Mouse (Mus musculus): ENCODE measurements at regions not wholly inside any gene's neighbourhood (a gene's known extent, or its start where the extent isn't known, plus 50 kb on each side); places are given as distances from the start of the nearest gene placed in this dataset.

- ATAC-seq (ENCODE audit: insufficient number of reproducible peaks, low FRiP score, low TSS enrichment, low read depth) (no peak), DNase-seq (ENCODE audit: low spot score) (no peak)
- Histone ChIP-seq H3K9me3 (ENCODE audit: control insufficient read depth, low read length) (no peaks in the 10 kb centered on the region), H3K36me3 (ENCODE audit: control insufficient read depth, insufficient read depth, low read length) (no peaks in the 10 kb centered on the region), H3K27ac (replicated peaks; ENCODE audit: low read depth, low read length) (no peak overlapping the region), H3K27me3 (ENCODE audit: control insufficient read depth, insufficient read depth, low read length) (no peaks in the 10 kb centered on the region), H3K4me3 (ENCODE audit: low read depth, low read length) (no peak overlapping the region), H3K4me2 (ENCODE audit: low read depth, severe bottlenecking) (no peak overlapping the region), H3K9ac (ENCODE audit: low read length) (no peak overlapping the region), H3K4me1 (ENCODE audit: control insufficient read depth, insufficient read depth, low read length) (no peaks in the 10 kb centered on the region)
- 92% methylated on average over 13 of the region's 13 CpGs for WGBS
Measured at GRCm38 (mm10) chr10:119045059-119045458, 175.1 kb upstream of the Dyrk2 start.

GRCm38 (mm10) chr10:119043069-119043468, 173.1 kb upstream of the Dyrk2 start:
- no peak overlapping the region for H3K9ac ChIP-seq (ENCODE audit: low read length)
- no peak for ATAC-seq (ENCODE audit: insufficient number of reproducible peaks, low FRiP score, low TSS enrichment, low read depth)
- no peaks in the 10 kb centered on the region for H3K4me1 ChIP-seq (ENCODE audit: control insufficient read depth, insufficient read depth, low read length)
- no peaks in the 10 kb centered on the region for H3K27me3 ChIP-seq (ENCODE audit: control insufficient read depth, insufficient read depth, low read length)
- no peak overlapping the region for H3K27ac ChIP-seq (replicated peaks; ENCODE audit: low read depth, low read length)
- 89% methylated on average over 7 of the region's 7 CpGs for WGBS
- H3K9me3 ChIP-seq (ENCODE audit: control insufficient read depth, low read length), result no peaks in the 10 kb centered on the region
- no peaks in the 10 kb centered on the region for H3K36me3 ChIP-seq (ENCODE audit: control insufficient read depth, insufficient read depth, low read length)
- H3K4me3 ChIP-seq (ENCODE audit: low read depth, low read length), result no peak overlapping the region
- DNase-seq (ENCODE audit: low spot score), result no peak
- no peak overlapping the region for H3K4me2 ChIP-seq (ENCODE audit: low read depth, severe bottlenecking)

- no peak overlapping the region for H3K9ac ChIP-seq (ENCODE audit: low read length)
- no peaks in the 10 kb centered on the region for H3K36me3 ChIP-seq (ENCODE audit: control insufficient read depth, insufficient read depth, low read length)
- no peak overlapping the region for H3K4me3 ChIP-seq (ENCODE audit: low read depth, low read length)
- H3K4me2 ChIP-seq (ENCODE audit: low read depth, severe bottlenecking), result no peak overlapping the region
- H3K9me3 ChIP-seq (ENCODE audit: control insufficient read depth, low read length), result no peaks in the 10 kb centered on the region
- WGBS, result 75% methylated on average over 4 of the region's 4 CpGs
- ATAC-seq (ENCODE audit: insufficient number of reproducible peaks, low FRiP score, low TSS enrichment, low read depth) (no peak), DNase-seq (ENCODE audit: low spot score) (no peak)
- H3K27ac ChIP-seq (replicated peaks; ENCODE audit: low read depth, low read length), result no peak overlapping the region
- no peaks in the 10 kb centered on the region for H3K4me1 ChIP-seq (ENCODE audit: control insufficient read depth, insufficient read depth, low read length)
- no peaks in the 10 kb centered on the region for H3K27me3 ChIP-seq (ENCODE audit: control insufficient read depth, insufficient read depth, low read length)
Measured at GRCm38 (mm10) chr10:119040205-119040604, 170.2 kb upstream of the Dyrk2 start.

GRCm38 (mm10) chr10:119039732-119040131, 169.7 kb upstream of the Dyrk2 start:
- DNase-seq (ENCODE audit: low spot score), result no peak
- Histone ChIP-seq H3K36me3 (ENCODE audit: control insufficient read depth, insufficient read depth, low read length) (no peaks in the 10 kb centered on the region), H3K9me3 (ENCODE audit: control insufficient read depth, low read length) (no peaks in the 10 kb centered on the region), H3K27me3 (ENCODE audit: control insufficient read depth, insufficient read depth, low read length) (no peaks in the 10 kb centered on the region), H3K4me1 (ENCODE audit: control insufficient read depth, insufficient read depth, low read length) (no peaks in the 10 kb centered on the region), H3K4me3 (ENCODE audit: low read depth, low read length) (no peak overlapping the region), H3K4me2 (ENCODE audit: low read depth, severe bottlenecking) (no peak overlapping the region), H3K27ac (replicated peaks; ENCODE audit: low read depth, low read length) (no peak overlapping the region), H3K9ac (ENCODE audit: low read length) (no peak overlapping the region)
- ATAC-seq (ENCODE audit: insufficient number of reproducible peaks, low FRiP score, low TSS enrichment, low read depth), result no peak
- WGBS, result 70% methylated on average over 3 of the region's 3 CpGs

DNA sequence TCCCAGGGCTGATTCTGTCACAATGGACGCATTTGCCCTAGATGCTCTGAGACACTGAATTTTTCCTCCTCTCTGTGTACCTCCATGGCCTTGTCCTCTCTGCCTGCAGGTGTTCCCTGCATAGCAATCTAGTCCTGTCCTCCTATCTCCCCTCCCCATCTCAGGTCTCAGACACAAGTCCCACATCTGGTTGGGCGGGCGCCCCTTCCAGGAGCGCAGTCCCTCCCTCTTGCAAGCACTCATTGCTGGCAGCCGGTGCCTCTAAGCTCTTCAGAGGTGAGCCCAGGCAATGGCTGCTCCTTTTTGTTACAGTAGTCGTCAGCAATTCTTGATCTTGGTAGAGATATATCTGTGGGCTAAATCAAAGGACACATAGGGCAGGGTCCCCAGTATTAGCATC, 169.0 kb upstream of the Dyrk2 start:
- Histone ChIP-seq H3K27ac (replicated peaks; ENCODE audit: low read depth, low read length) (no peak overlapping the region), H3K4me3 (ENCODE audit: low read depth, low read length) (no peak overlapping the region), H3K9ac (ENCODE audit: low read length) (no peak overlapping the region), H3K36me3 (ENCODE audit: control insufficient read depth, insufficient read depth, low read length) (no peaks in the 10 kb centered on the region), H3K4me2 (ENCODE audit: low read depth, severe bottlenecking) (no peak overlapping the region), H3K4me1 (ENCODE audit: control insufficient read depth, insufficient read depth, low read length) (no peaks in the 10 kb centered on the region), H3K9me3 (ENCODE audit: control insufficient read depth, low read length) (no peaks in the 10 kb centered on the region), H3K27me3 (ENCODE audit: control insufficient read depth, insufficient read depth, low read length) (no peaks in the 10 kb centered on the region)
- DNase-seq (ENCODE audit: low spot score) (no peak), ATAC-seq (ENCODE audit: insufficient number of reproducible peaks, low FRiP score, low TSS enrichment, low read depth) (no peak)
- 81% methylated on average over 6 of the region's 6 CpGs for WGBS

DNA sequence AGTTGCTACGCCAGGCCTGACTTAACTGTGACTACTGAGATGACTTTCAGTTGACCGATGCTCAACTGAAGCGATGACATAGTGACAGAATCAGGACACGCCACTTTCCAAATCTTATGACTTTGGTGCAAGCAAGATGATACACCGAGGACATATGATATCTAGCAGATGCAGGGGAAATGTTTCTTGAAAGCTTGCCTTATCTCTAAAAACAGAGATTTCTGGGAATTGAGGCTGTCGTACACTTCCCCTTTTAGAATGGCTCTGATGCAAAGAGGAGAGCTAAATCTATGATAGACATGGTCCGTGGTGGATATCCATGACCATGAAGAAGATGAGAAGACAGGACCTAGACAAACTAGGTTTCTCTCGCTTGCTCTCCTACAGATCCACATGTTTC, 167.8 kb upstream of the Dyrk2 start:
- no peak for ATAC-seq (ENCODE audit: insufficient number of reproducible peaks, low FRiP score, low TSS enrichment, low read depth)
- Histone ChIP-seq H3K4me3 (ENCODE audit: low read depth, low read length) (no peak overlapping the region), H3K27ac (replicated peaks; ENCODE audit: low read depth, low read length) (no peak overlapping the region), H3K9me3 (ENCODE audit: control insufficient read depth, low read length) (no peaks in the 10 kb centered on the region), H3K4me1 (ENCODE audit: control insufficient read depth, insufficient read depth, low read length) (no peaks in the 10 kb centered on the region), H3K4me2 (ENCODE audit: low read depth, severe bottlenecking) (no peak overlapping the region), H3K27me3 (ENCODE audit: control insufficient read depth, insufficient read depth, low read length) (no peaks in the 10 kb centered on the region), H3K36me3 (ENCODE audit: control insufficient read depth, insufficient read depth, low read length) (no peaks in the 10 kb centered on the region), H3K9ac (ENCODE audit: low read length) (no peak overlapping the region)
- DNase-seq (ENCODE audit: low spot score), result no peak
- 92% methylated on average over 8 of the region's 8 CpGs for WGBS

DNA sequence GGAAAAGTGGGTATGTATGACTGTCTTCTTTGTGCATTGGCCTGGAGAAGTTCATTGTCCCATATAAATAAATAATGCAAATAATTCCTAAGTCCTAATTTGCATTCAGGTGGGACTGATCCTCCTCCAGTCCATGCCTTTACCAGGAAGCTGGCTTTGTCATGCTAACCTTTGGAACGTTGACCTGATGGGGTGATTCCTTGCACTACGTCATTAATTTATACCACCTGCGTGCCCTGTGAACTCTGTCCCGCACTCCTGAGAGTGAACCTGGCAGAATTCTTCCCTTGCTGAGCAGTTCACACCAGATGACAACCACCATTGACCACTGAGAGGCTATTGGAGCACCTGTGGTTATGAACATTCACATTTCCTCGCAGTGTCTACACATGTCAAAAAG, 165.9 kb upstream of the Dyrk2 start:
- ATAC-seq (ENCODE audit: insufficient number of reproducible peaks, low FRiP score, low TSS enrichment, low read depth), result no peak
- Histone ChIP-seq H3K4me1 (ENCODE audit: control insufficient read depth, insufficient read depth, low read length) (no peaks in the 10 kb centered on the region), H3K4me3 (ENCODE audit: low read depth, low read length) (no peak overlapping the region), H3K27ac (replicated peaks; ENCODE audit: low read depth, low read length) (no peak overlapping the region), H3K9me3 (ENCODE audit: control insufficient read depth, low read length) (no peaks in the 10 kb centered on the region), H3K36me3 (ENCODE audit: control insufficient read depth, insufficient read depth, low read length) (no peaks in the 10 kb centered on the region), H3K9ac (ENCODE audit: low read length) (no peak overlapping the region), H3K27me3 (ENCODE audit: control insufficient read depth, insufficient read depth, low read length) (no peaks in the 10 kb centered on the region), H3K4me2 (ENCODE audit: low read depth, severe bottlenecking) (no peak overlapping the region)
- DNase-seq (ENCODE audit: low spot score), result no peak
- WGBS, result 84% methylated on average over 5 of the region's 5 CpGs

DNA sequence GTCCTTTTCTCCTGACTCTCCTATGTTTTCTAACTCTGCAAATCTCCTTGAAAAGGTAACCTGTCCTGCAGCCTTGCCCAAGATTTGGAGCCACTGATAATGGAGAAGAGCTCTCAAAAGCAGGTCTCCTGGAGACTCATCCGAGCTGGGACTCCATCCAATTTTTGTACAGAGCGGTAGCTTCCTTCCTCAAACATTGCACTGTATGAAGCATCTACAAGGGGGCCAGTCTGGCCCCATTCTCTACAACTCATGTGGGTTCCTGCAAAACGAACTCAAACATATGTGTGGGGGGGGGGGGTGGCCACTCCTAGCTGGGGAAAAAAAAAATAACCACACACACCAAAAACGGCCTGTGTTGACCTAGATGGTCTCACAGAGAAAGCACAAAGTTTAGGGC, 164.4 kb upstream of the Dyrk2 start:
- no peaks in the 10 kb centered on the region for H3K27me3 ChIP-seq (ENCODE audit: control insufficient read depth, insufficient read depth, low read length)
- no peaks in the 10 kb centered on the region for H3K36me3 ChIP-seq (ENCODE audit: control insufficient read depth, insufficient read depth, low read length)
- ATAC-seq (ENCODE audit: insufficient number of reproducible peaks, low FRiP score, low TSS enrichment, low read depth) (no peak), DNase-seq (ENCODE audit: low spot score) (no peak)
- H3K27ac ChIP-seq (replicated peaks; ENCODE audit: low read depth, low read length), result no peak overlapping the region
- H3K4me1 ChIP-seq (ENCODE audit: control insufficient read depth, insufficient read depth, low read length), result no peaks in the 10 kb centered on the region
- no peak overlapping the region for H3K4me3 ChIP-seq (ENCODE audit: low read depth, low read length)
- WGBS, result 85% methylated on average over 4 of the region's 4 CpGs
- H3K9ac ChIP-seq (ENCODE audit: low read length), result no peak overlapping the region
- H3K4me2 ChIP-seq (ENCODE audit: low read depth, severe bottlenecking), result no peak overlapping the region
- H3K9me3 ChIP-seq (ENCODE audit: control insufficient read depth, low read length), result no peaks in the 10 kb centered on the region
